Mouse (Mus musculus): ENCODE measurements around the gene Draxin. TPM values are rescaled to one million over a fixed set of nuclear protein-coding genes. Genes with fewer than 3 reads are reported as not detected.

The Draxin gene
- polyA plus RNA-seq, 1 experiment from 2014 or later, result 17.4 TPM

- H3K9ac ChIP-seq, result peak overlapping the region; percentile 78
- under 1% methylated on average over 64 of the region's 65 CpGs for WGBS
- DNase-seq (ENCODE audit: low spot score), result peak; percentile 93
Measured at GRCm38 (mm10) chr4:148140098-148141011, 9.9 kb upstream of the Draxin start.

GRCm38 (mm10) chr4:148139767-148140097 lies 9.2 kb upstream of the Draxin start:
- peaks cover 14% of the 10 kb centered on the region for H3K36me3 ChIP-seq (replicated peaks; ENCODE audit: control insufficient read depth, insufficient read depth)
- peak overlapping the region; percentile 95 for H3K4me2 ChIP-seq (replicated peaks)
- DNase-seq (ENCODE audit: low spot score) (no peak), ATAC-seq (ENCODE audit: low FRiP score) (no peak; the same call in 1 of the 2 replicates)
- H3K27ac ChIP-seq, result peak overlapping the region; percentile 90
- WGBS, result under 1% methylated on average over 12 of the region's 12 CpGs
- H3K4me1 ChIP-seq (replicated peaks; ENCODE audit: control insufficient read depth, insufficient read depth, low read length), result peaks cover 11% of the 10 kb centered on the region; the same call in 1 of the 2 replicates
- H3K4me3 ChIP-seq (replicated peaks; ENCODE audit: low read length), result peak overlapping the region; percentile 53
- H3K27me3 ChIP-seq (ENCODE audit: control insufficient read depth, insufficient read depth, low read length), result no peaks in the 10 kb centered on the region; the same call in 1 of the 2 replicates
- peak overlapping the region; percentile 78 for H3K9ac ChIP-seq
- no peaks in the 10 kb centered on the region for H3K9me3 ChIP-seq (ENCODE audit: control insufficient read depth, low read length)

More at GRCm38 (mm10) chr4:148140098-148141011, 9.9 kb upstream of the Draxin start:
- H3K27ac ChIP-seq, result peak overlapping the region; percentile 90
- peak; percentile 94 for ATAC-seq (ENCODE audit: low FRiP score)
- no peaks in the 10 kb centered on the region for H3K9me3 ChIP-seq (ENCODE audit: control insufficient read depth, low read length)
- peak overlapping the region; percentile 53 for H3K4me3 ChIP-seq (replicated peaks; ENCODE audit: low read length)
- peaks cover 11% of the 10 kb centered on the region; the same call in 1 of the 2 replicates for H3K4me1 ChIP-seq (replicated peaks; ENCODE audit: control insufficient read depth, insufficient read depth, low read length)
- H3K27me3 ChIP-seq (ENCODE audit: control insufficient read depth, insufficient read depth, low read length), result no peaks in the 10 kb centered on the region; the same call in 1 of the 2 replicates
- peaks cover 20% of the 10 kb centered on the region for H3K36me3 ChIP-seq (replicated peaks; ENCODE audit: control insufficient read depth, insufficient read depth)
- H3K4me2 ChIP-seq (replicated peaks), result peak overlapping the region; percentile 95

DNA sequence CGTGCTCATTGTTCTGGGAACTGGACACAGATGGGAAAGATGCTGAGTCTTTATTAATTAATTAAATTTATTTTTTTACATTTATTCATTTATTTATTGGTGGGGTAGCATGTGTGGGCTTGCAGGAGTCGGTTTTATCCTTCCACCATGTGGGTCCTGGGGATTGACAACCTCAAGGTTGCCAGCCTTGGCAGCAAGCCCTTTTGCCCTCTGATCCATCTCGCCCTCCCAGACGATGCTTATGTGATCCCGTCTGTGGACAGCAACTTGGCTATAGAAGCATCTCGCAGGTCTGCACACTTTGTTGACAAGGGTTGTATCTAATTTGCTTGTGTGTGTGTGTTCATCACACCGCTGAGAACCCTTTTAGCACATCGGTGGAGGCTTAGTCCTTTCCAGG lies 7.0 kb upstream of the Draxin start:
- Histone ChIP-seq H3K9ac (no peak overlapping the region), H3K4me1 (replicated peaks; ENCODE audit: control insufficient read depth, insufficient read depth, low read length) (peaks cover 14% of the 10 kb centered on the region), H3K27ac (no peak overlapping the region), H3K27me3 (ENCODE audit: control insufficient read depth, insufficient read depth, low read length) (no peaks in the 10 kb centered on the region; the same call in 1 of the 2 replicates), H3K9me3 (ENCODE audit: control insufficient read depth, low read length) (no peaks in the 10 kb centered on the region), H3K4me2 (replicated peaks) (no peak overlapping the region), H3K4me3 (replicated peaks; ENCODE audit: low read length) (no peak overlapping the region), H3K36me3 (replicated peaks; ENCODE audit: control insufficient read depth, insufficient read depth) (no peaks in the 10 kb centered on the region)
- DNase-seq (ENCODE audit: low spot score) (no peak), ATAC-seq (ENCODE audit: low FRiP score) (no peak)
- WGBS, result 58% methylated on average over 8 of the region's 8 CpGs

DNA sequence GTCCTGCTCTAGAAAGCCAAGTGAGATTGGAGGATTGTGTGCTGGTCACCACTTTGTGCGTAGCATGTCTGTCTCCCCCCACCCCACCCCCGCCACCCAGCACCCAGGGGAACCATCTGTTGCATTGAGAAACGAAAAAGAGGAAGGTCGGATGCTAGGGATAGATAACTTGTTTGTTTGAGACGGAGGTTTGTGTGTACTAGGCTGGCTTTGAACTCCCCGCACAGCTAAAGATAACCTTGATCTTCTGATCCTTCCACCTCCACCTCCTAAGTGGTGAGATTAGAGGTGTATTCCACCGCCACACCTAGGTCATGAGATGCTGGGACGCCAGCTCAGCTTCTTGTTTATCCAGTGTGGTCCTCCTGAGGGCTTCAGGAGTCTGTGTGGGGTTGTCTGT lies 4.5 kb upstream of the Draxin start:
- peaks cover 21% of the 10 kb centered on the region for H3K4me1 ChIP-seq (replicated peaks; ENCODE audit: control insufficient read depth, insufficient read depth, low read length)
- H3K4me2 ChIP-seq (replicated peaks), result no peak overlapping the region
- no peaks in the 10 kb centered on the region for H3K36me3 ChIP-seq (replicated peaks; ENCODE audit: control insufficient read depth, insufficient read depth)
- H3K9me3 ChIP-seq (ENCODE audit: control insufficient read depth, low read length), result no peaks in the 10 kb centered on the region
- no peak for DNase-seq (ENCODE audit: low spot score)
- H3K9ac ChIP-seq, result no peak overlapping the region
- no peak for ATAC-seq (ENCODE audit: low FRiP score)
- no peak overlapping the region for H3K27ac ChIP-seq
- no peak overlapping the region for H3K4me3 ChIP-seq (replicated peaks; ENCODE audit: low read length)
- no peaks in the 10 kb centered on the region; the same call in 1 of the 2 replicates for H3K27me3 ChIP-seq (ENCODE audit: control insufficient read depth, insufficient read depth, low read length)
- WGBS, result 77% methylated on average over 8 of the region's 8 CpGs

GRCm38 (mm10) chr4:148131497-148132081 lies 1.1 kb upstream of the Draxin start:
- DNase-seq (ENCODE audit: low spot score) (peak; percentile 65), ATAC-seq (ENCODE audit: low FRiP score) (peak; percentile 59; the same call in 1 of the 2 replicates)
- peaks cover 26% of the 10 kb centered on the region for H3K4me1 ChIP-seq (replicated peaks; ENCODE audit: control insufficient read depth, insufficient read depth, low read length)
- no peaks in the 10 kb centered on the region for H3K36me3 ChIP-seq (replicated peaks; ENCODE audit: control insufficient read depth, insufficient read depth)
- H3K4me2 ChIP-seq (replicated peaks), result peak overlapping the region; percentile 84
- H3K4me3 ChIP-seq (replicated peaks; ENCODE audit: low read length), result peak overlapping the region; percentile 69
- H3K9me3 ChIP-seq (ENCODE audit: control insufficient read depth, low read length), result no peaks in the 10 kb centered on the region
- WGBS, result 1% methylated on average over 21 of the region's 21 CpGs
- H3K27me3 ChIP-seq (ENCODE audit: control insufficient read depth, insufficient read depth, low read length), result no peaks in the 10 kb centered on the region
- H3K27ac ChIP-seq, result peak overlapping the region; percentile 98
- H3K9ac ChIP-seq, result peak overlapping the region; percentile 97

DNA sequence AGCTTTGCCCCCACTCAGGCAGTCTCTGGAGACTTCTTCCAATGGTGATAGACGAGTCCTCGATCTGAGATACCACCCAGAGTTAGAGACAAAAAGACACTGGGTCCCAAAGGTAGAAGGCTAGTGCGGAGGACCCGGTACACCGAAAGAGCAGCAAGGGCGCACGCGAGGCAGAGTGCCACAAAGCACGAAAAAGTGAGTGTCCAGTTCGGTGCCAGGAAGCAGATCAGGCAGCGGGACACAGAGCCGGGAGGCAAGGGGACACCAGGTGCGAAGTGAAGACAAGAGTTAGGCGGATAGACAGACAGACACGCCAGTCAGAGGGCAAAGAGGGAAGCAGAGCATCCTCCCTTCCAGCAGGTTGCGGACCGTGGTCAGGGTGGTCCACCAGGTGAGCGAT lies 365 bp downstream of the Draxin start, which contains the start of gene Mad2l2:
Gene Mad2l2, plus strand, starts transcription at position 252 of the 400 bp plus-strand sequence.
- Histone ChIP-seq H3K9ac (peak within 1 kb of the TSS; percentile 97), H3K4me2 (replicated peaks) (peak within 1 kb of the TSS; percentile 84), H3K4me3 (replicated peaks; ENCODE audit: low read length) (peak within 1 kb of the TSS; percentile 69), H3K27ac (peak within 1 kb of the TSS; percentile 98), H3K36me3 (replicated peaks; ENCODE audit: control insufficient read depth, insufficient read depth) (no peaks in the 10 kb centered on the region), H3K27me3 (ENCODE audit: control insufficient read depth, insufficient read depth, low read length) (no peaks in the 10 kb centered on the region), H3K4me1 (replicated peaks; ENCODE audit: control insufficient read depth, insufficient read depth, low read length) (peaks cover 26% of the 10 kb centered on the region), H3K9me3 (ENCODE audit: control insufficient read depth, low read length) (no peaks in the 10 kb centered on the region)
- ATAC-seq (ENCODE audit: low FRiP score) (no peak), DNase-seq (ENCODE audit: low spot score) (no peak)
- WGBS, result under 1% methylated on average over 18 of the region's 18 CpGs

DNA sequence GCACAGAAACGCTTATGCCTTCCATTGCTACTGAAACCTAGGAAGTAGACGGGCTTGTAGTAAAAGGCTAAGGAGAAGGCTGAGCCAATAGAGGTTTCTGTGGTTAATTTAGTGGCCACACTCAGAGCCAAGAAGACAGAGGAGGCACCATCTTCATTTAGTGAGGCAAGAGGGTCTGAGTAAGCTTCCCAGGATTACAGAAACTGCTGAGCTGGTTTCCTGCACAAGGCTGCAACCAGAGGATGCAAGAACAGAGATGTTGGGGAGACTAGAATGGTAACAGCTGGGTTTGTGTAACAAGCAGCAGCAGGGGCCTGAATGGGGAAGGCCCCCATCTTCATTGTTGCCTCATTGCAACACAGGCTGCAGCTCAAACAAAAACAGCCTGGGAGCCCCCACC lies 1.8 kb downstream of the Draxin start:
- Histone ChIP-seq H3K4me1 (replicated peaks; ENCODE audit: control insufficient read depth, insufficient read depth, low read length) (peaks cover 26% of the 10 kb centered on the region), H3K4me2 (replicated peaks) (peak overlapping the region; percentile 84), H3K27me3 (ENCODE audit: control insufficient read depth, insufficient read depth, low read length) (no peaks in the 10 kb centered on the region), H3K9me3 (ENCODE audit: control insufficient read depth, low read length) (no peaks in the 10 kb centered on the region), H3K36me3 (replicated peaks; ENCODE audit: control insufficient read depth, insufficient read depth) (no peaks in the 10 kb centered on the region), H3K9ac (peak overlapping the region; percentile 97), H3K27ac (peak overlapping the region; percentile 98), H3K4me3 (replicated peaks; ENCODE audit: low read length) (peak overlapping the region; percentile 69)
- 59% methylated on average over 2 of the region's 2 CpGs for WGBS
- ATAC-seq (ENCODE audit: low FRiP score), result no peak
- no peak for DNase-seq (ENCODE audit: low spot score)

GRCm38 (mm10) chr4:148128241-148128640 lies 2.3 kb downstream of the Draxin start:
- Histone ChIP-seq H3K27ac (peak overlapping the region; percentile 98; the same call in 1 of the 2 replicates), H3K9me3 (ENCODE audit: control insufficient read depth, low read length) (no peaks in the 10 kb centered on the region), H3K9ac (peak overlapping the region; percentile 97), H3K4me3 (replicated peaks; ENCODE audit: low read length) (peak overlapping the region; percentile 69), H3K4me1 (replicated peaks; ENCODE audit: control insufficient read depth, insufficient read depth, low read length) (peaks cover 26% of the 10 kb centered on the region), H3K4me2 (replicated peaks) (peak overlapping the region; percentile 84), H3K27me3 (ENCODE audit: control insufficient read depth, insufficient read depth, low read length) (no peaks in the 10 kb centered on the region), H3K36me3 (replicated peaks; ENCODE audit: control insufficient read depth, insufficient read depth) (no peaks in the 10 kb centered on the region)
- WGBS, result 38% methylated on average over 1 of the region's 1 CpGs
- ATAC-seq (ENCODE audit: low FRiP score) (no peak), DNase-seq (ENCODE audit: low spot score) (no peak)

GRCm38 (mm10) chr4:148122694-148123066 lies 7.8 kb downstream of the Draxin start:
- Histone ChIP-seq H3K9ac (no peak overlapping the region), H3K4me1 (replicated peaks; ENCODE audit: control insufficient read depth, insufficient read depth, low read length) (peaks cover 24% of the 10 kb centered on the region; the same call in 1 of the 2 replicates), H3K4me2 (replicated peaks) (no peak overlapping the region), H3K27me3 (ENCODE audit: control insufficient read depth, insufficient read depth, low read length) (no peaks in the 10 kb centered on the region), H3K9me3 (ENCODE audit: control insufficient read depth, low read length) (no peaks in the 10 kb centered on the region), H3K36me3 (replicated peaks; ENCODE audit: control insufficient read depth, insufficient read depth) (no peaks in the 10 kb centered on the region), H3K27ac (peak overlapping the region; percentile 72), H3K4me3 (replicated peaks; ENCODE audit: low read length) (no peak overlapping the region)
- DNase-seq (ENCODE audit: low spot score), result no peak
- 64% methylated on average over 3 of the region's 3 CpGs for WGBS
- no peak for ATAC-seq (ENCODE audit: low FRiP score)
